Mouse (Mus musculus): ENCODE results near the gene Mcf2l.

- no peak; the same call in 1 of the 2 replicates for TF ChIP-seq POLR2A (IDR thresholded peaks at IDR 0.05; ENCODE audit: insufficient read depth, low read depth, low read length)
- TF ChIP-seq CTCF (IDR thresholded peaks at IDR 0.05; ENCODE audit: insufficient read depth, low read depth, low read length): no peak
These were observed 74.3 kb downstream of the Mcf2l start for GRCm38 (mm10) chr8:12947604-12948573.
